Mouse (Mus musculus) CH12.LX (cell line): Measurements from ENCODE around the gene Sod2. TPM values are rescaled to one million over a fixed set of nuclear protein-coding genes. Genes with fewer than 3 reads are reported as not detected.

Experiments
- DNase-seq: peaks from one replicate; pipeline ENCODE4 v3.0.0-alpha.2; 2013; ENCODE audit errors: extremely low read depth
- H3K27ac ChIP-seq: 2 replicates; pipeline ENCODE4 v1.5.1; 2012; ENCODE audit warnings: low read depth, mild to moderate bottlenecking, control low read depth, moderate library complexity; ENCODE audit not compliant: insufficient read depth
- H3K27me3 ChIP-seq: replicated peaks from 2 replicates; pipeline ENCODE3; 2012; ENCODE audit warnings: inconsistent platforms
- H3K36me3 ChIP-seq, 2 experiments: replicated peaks in 1 of 2; 2 replicates each; pipeline versions ENCODE3 to v1.6.1; 2012; ENCODE audit warnings: inconsistent platforms in 1 of 2, low read length in 1 of 2, mild to moderate bottlenecking in 1 of 2, mixed read lengths in 1 of 2, moderate library complexity in 1 of 2; ENCODE audit not compliant: control insufficient read depth in 1 of 2, insufficient read depth in 1 of 2
- H3K4me1 ChIP-seq, 2 experiments: 2 replicates each; pipeline ENCODE4 v1.6.1; 2012; ENCODE audit warnings: inconsistent platforms in 1 of 2, moderate library complexity in 1 of 2; ENCODE audit not compliant: insufficient read depth in 2 of 2, control insufficient read depth in 1 of 2
- H3K4me2 ChIP-seq: 2 replicates; pipeline ENCODE4 v1.6.1; 2012; ENCODE audit warnings: low read depth, mild to moderate bottlenecking, control low read depth; ENCODE audit not compliant: poor library complexity, insufficient read depth, severe bottlenecking
- H3K4me3 ChIP-seq, 3 experiments: fragments of 150-350 bp in 1 of 3; sonication (generic) in 1 of 3; replicated peaks in 1 of 3; 2 replicates each; pipeline versions ENCODE3 to v1.5.1; 2011 to 2012; ENCODE audit warnings: low read depth in 2 of 3, low read length in 2 of 3, mild to moderate bottlenecking in 2 of 3, moderate library complexity in 2 of 3, control low read depth in 1 of 3, improper control_type of control experiment in 1 of 3, inconsistent platforms in 1 of 3, mixed read lengths in 1 of 3; ENCODE audit not compliant: poor library complexity in 1 of 3
- H3K79me2 ChIP-seq: replicated peaks from 2 replicates; pipeline ENCODE4 v1.6.1; 2012; ENCODE audit warnings: mild to moderate bottlenecking, moderate library complexity; ENCODE audit not compliant: control insufficient read depth, poor library complexity, insufficient read depth, severe bottlenecking; ENCODE audit errors: extremely low read depth
- H3K9ac ChIP-seq: 2 replicates; pipeline ENCODE4 v1.6.1; 2012; ENCODE audit warnings: low read depth, mild to moderate bottlenecking, control low read depth, moderate library complexity; ENCODE audit not compliant: insufficient read depth
- H3K9me3 ChIP-seq: replicated peaks from 2 replicates; pipeline ENCODE3; 2012; ENCODE audit warnings: low read length, inconsistent platforms, mixed read lengths
- BHLHE40 ChIP-seq: IDR thresholded peaks from 2 replicates; pipeline ENCODE4 v1.6.1; 2011; ENCODE audit warnings: mild to moderate bottlenecking, low read depth, low read length, improper control_type of control experiment
- CHD1 ChIP-seq: IDR thresholded peaks from 2 replicates; pipeline ENCODE4 v1.6.1; 2012; ENCODE audit warnings: low read depth, low read length, improper control_type of control experiment, inconsistent platforms
- CTCF ChIP-seq, 2 experiments: IDR thresholded peaks in 1 of 2; conservative IDR thresholded peaks in 1 of 2; 2 replicates each; pipeline ENCODE4 v1.5.1; 2011 to 2012; ENCODE audit warnings: low read depth in 2 of 2, low read length in 2 of 2, improper control_type of control experiment in 1 of 2, inconsistent platforms in 1 of 2, mild to moderate bottlenecking in 1 of 2, moderate library complexity in 1 of 2
- EP300 ChIP-seq: IDR thresholded peaks from 2 replicates; pipeline ENCODE4 v1.6.1; 2011; ENCODE audit warnings: low read length, improper control_type of control experiment
- ETS1 ChIP-seq: conservative IDR thresholded peaks from 2 replicates; pipeline ENCODE4 v1.6.1; 2012; ENCODE audit warnings: low read depth, mild to moderate bottlenecking, inconsistent platforms, low read length, improper control_type of control experiment, moderate library complexity
- GABPA ChIP-seq: IDR thresholded peaks from 2 replicates; pipeline ENCODE4 v1.6.1; 2012; ENCODE audit warnings: low read depth, low read length, improper control_type of control experiment, inconsistent platforms; ENCODE audit not compliant: insufficient replicate concordance
- HCFC1 ChIP-seq: IDR thresholded peaks from 2 replicates; pipeline ENCODE4 v1.6.1; 2012; ENCODE audit warnings: low read depth, mild to moderate bottlenecking, inconsistent platforms, low read length, improper control_type of control experiment
- JUND ChIP-seq: conservative IDR thresholded peaks from 2 replicates; pipeline ENCODE4 v1.6.1; 2011; ENCODE audit warnings: low read depth, low read length, improper control_type of control experiment
- MAX ChIP-seq: IDR thresholded peaks from 2 replicates; pipeline ENCODE4 v1.6.1; 2011; ENCODE audit warnings: low read length, improper control_type of control experiment
- MAZ ChIP-seq: IDR thresholded peaks from 2 replicates; pipeline ENCODE4 v1.6.1; 2012; ENCODE audit warnings: low read depth, mild to moderate bottlenecking, inconsistent platforms, low read length, improper control_type of control experiment, moderate library complexity
- MXI1 ChIP-seq: IDR thresholded peaks from 2 replicates; pipeline ENCODE4 v1.6.1; 2011; ENCODE audit warnings: mild to moderate bottlenecking, low read depth, low read length, improper control_type of control experiment
- NELFE ChIP-seq: IDR thresholded peaks from 2 replicates; pipeline ENCODE4 v1.6.1; 2011; ENCODE audit warnings: low read depth, low read length, improper control_type of control experiment
- NRF1 ChIP-seq: IDR thresholded peaks from 2 replicates; pipeline ENCODE4 v1.6.1; 2014; ENCODE audit warnings: low read depth, mild to moderate bottlenecking, inconsistent platforms, low read length, improper control_type of control experiment, moderate library complexity
- POLR2AphosphoS2 ChIP-seq: IDR thresholded peaks from 2 replicates; pipeline ENCODE4 v1.6.1; 2011; ENCODE audit warnings: low read depth, low read length, improper control_type of control experiment
- RAD21 ChIP-seq: IDR thresholded peaks from 2 replicates; pipeline ENCODE4 v1.6.1; 2011; ENCODE audit warnings: low read depth, mild to moderate bottlenecking, low read length, improper control_type of control experiment, moderate library complexity
- RCOR1 ChIP-seq: conservative IDR thresholded peaks from 2 replicates; pipeline ENCODE4 v1.6.1; 2012; ENCODE audit warnings: low read depth, mild to moderate bottlenecking, inconsistent platforms, low read length, improper control_type of control experiment
- SMC3 ChIP-seq: IDR thresholded peaks from 2 replicates; pipeline ENCODE4 v1.6.1; 2011; ENCODE audit warnings: low read depth, low read length, improper control_type of control experiment
- TBP ChIP-seq: conservative IDR thresholded peaks from 2 replicates; pipeline ENCODE4 v1.6.1; 2011; ENCODE audit warnings: low read depth, low read length, improper control_type of control experiment
- TCF12 ChIP-seq: IDR thresholded peaks from 2 replicates; pipeline ENCODE4 v1.6.1; 2014; ENCODE audit warnings: low read depth, mild to moderate bottlenecking, inconsistent platforms, low read length, improper control_type of control experiment
- UBTF ChIP-seq: IDR thresholded peaks from 2 replicates; pipeline ENCODE4 v1.6.1; 2012; ENCODE audit warnings: low read depth, mild to moderate bottlenecking, inconsistent platforms, low read length, improper control_type of control experiment, moderate library complexity
- USF1 ChIP-seq: IDR thresholded peaks from 2 replicates; pipeline ENCODE4 v1.6.1; 2014; ENCODE audit warnings: low read depth, mild to moderate bottlenecking, inconsistent platforms, low read length, improper control_type of control experiment
- ZNF384 ChIP-seq: IDR thresholded peaks from 2 replicates; pipeline ENCODE4 v1.6.1; 2012; ENCODE audit warnings: low read depth, low read length, improper control_type of control experiment, inconsistent platforms
- dilution Hi-C: fragments of 300-500 bp; cut with MboI; formaldehyde crosslinking; loops from 2 replicates; pipeline ENCODE4 v1.14.3; 2020; ENCODE audit warnings: low sequenced_read_pairs; ENCODE audit not compliant: extremely low pct_unique_long_range_greater_than_20kb, extremely low pct_ligation_motif_present
- in situ Hi-C: fragments of 300-500 bp; cut with MboI; formaldehyde crosslinking; loops from 3 replicates; pipeline ENCODE4 v1.14.3; 2019; ENCODE audit warnings: low sequenced_read_pairs, low pct_ligation_motif_present, low pct_unique_long_range_greater_than_20kb, mixed read lengths
- polyA plus RNA-seq: library from polyadenylated mRNA; unstranded; fragments of >175 nt; gene quantifications from 2 replicates; pipeline ENCODE4 v1.2.1, GENCODE M21; 2012; ENCODE audit warnings: low read depth; ENCODE audit not compliant: insufficient read length
- total RNA-seq, 2 experiments: library from RNA; depleted of rRNA; stranded (reverse); fragments of 300-350 nt in 1 of 2; fragments of >200 nt in 1 of 2; gene quantifications; 2 replicates each; pipeline ENCODE4 v1.2.3; 2012 to 2014

Sod2 gene
- total and polyA plus RNA-seq, 3 experiments, result 75.6 to 103 (median 89.2) TPM

DNA sequence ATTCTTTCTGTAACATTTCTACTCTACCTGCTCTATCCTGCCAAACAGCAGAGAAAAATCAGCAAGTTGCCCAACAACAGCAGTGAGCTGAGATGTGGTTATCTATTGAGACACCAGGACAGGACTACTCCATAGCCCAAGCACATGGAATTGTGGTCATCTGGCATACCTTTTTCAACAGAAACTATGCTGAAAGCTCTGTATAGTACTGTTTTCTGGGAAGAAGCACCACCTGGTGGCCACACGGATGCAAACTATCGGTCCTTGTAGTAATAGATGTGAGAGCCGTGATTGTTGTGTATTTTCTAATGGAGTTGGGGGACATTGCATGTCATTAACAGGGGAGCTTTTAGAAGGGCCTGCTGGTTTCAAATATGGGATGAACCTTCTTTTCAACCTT lies 10.3 kb upstream of the Sod2 start:
- Histone ChIP-seq H3K4me1 (peaks cover 0 to 13% of the 10 kb centered on the region in 2 experiments; a peak in 2 of 4 replicates), H3K4me2 (no peak overlapping the region), H3K4me3 (no peak overlapping the region), H3K27ac (no peak overlapping the region)
- peak; percentile 49 for DNase-seq
- TF ChIP-seq USF1 (no peak), CHD1 (no peak), NRF1 (no peak), BHLHE40 (no peak), RAD21 (peak; percentile 64), POLR2AphosphoS2 (no peak), RCOR1 (no peak), UBTF (no peak), NELFE (0 out of 2 replicates have a peak, but pooled peaks have one; percentile 17), CTCF (conservative IDR thresholded peaks at IDR 0.05 in 1 of 2, IDR thresholded peaks at IDR 0.05 in 1 of 2; ENCODE audit: low read depth in 2 of 2, low read length in 2 of 2) (peak; percentile 55 to 83; a peak in 3 of 4 replicates), GABPA (no peak), ZNF384 (no peak), MAZ (no peak), SMC3 (peak; percentile 76), MAX (peak; percentile 68), MXI1 (no peak), JUND (no peak)
- TF ChIP-seq, all 38 proteins: peak for 5
- Histone ChIP-seq H3K36me3 (no peaks in the 10 kb centered on the region), H3K79me2 (no peaks in the 10 kb centered on the region; the same call in 1 of the 2 replicates), H3K27me3 (no peaks in the 10 kb centered on the region), H3K9ac (no peak overlapping the region), H3K9me3 (no peaks in the 10 kb centered on the region)
- in situ Hi-C loops, result no loop called here
- dilution Hi-C loops, result no loop called here

DNA sequence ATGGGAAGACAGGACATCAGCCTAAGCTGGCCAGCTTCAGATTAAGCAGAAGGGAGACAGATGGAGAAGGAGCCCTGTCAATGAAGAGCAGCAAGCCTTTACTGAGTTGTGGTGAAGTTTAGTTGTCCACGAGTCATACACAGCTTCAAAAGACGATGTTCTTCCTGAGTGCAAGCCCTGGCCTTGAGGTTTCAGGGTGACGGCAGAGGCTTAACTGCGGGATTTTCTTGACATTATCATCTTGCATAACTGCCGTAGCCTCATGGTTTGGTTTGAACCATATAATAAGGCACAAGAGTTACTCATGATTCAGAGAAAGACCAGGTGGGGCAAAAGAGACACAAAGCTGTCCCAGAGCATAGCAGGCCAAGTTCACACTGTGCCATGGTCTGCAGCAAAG lies 8.8 kb upstream of the Sod2 start:
- in situ Hi-C loops (no loop called here), dilution Hi-C loops (no loop called here)
- Histone ChIP-seq H3K9ac (no peak overlapping the region), H3K36me3 (no peaks in the 10 kb centered on the region), H3K4me2 (no peak overlapping the region), H3K4me1 (peaks cover 0 to 13% of the 10 kb centered on the region in 2 experiments; a peak in 2 of 4 replicates), H3K27ac (no peak overlapping the region), H3K27me3 (no peaks in the 10 kb centered on the region), H3K79me2 (no peaks in the 10 kb centered on the region), H3K4me3 (no peak overlapping the region), H3K9me3 (no peaks in the 10 kb centered on the region)
- no peak for DNase-seq
- no peak for TF ChIP-seq TBP
- no peak for TF ChIP-seq EP300
- TF ChIP-seq HCFC1, result no peak
- TF ChIP-seq NELFE, result no peak
- TF ChIP-seq GABPA, result no peak
- no peak for TF ChIP-seq MXI1
- no peak for TF ChIP-seq SMC3
- TF ChIP-seq TCF12, result no peak
- TF ChIP-seq ETS1, result no peak
